Mouse (Mus musculus): Measurements from ENCODE around the gene Inka2.

DNA sequence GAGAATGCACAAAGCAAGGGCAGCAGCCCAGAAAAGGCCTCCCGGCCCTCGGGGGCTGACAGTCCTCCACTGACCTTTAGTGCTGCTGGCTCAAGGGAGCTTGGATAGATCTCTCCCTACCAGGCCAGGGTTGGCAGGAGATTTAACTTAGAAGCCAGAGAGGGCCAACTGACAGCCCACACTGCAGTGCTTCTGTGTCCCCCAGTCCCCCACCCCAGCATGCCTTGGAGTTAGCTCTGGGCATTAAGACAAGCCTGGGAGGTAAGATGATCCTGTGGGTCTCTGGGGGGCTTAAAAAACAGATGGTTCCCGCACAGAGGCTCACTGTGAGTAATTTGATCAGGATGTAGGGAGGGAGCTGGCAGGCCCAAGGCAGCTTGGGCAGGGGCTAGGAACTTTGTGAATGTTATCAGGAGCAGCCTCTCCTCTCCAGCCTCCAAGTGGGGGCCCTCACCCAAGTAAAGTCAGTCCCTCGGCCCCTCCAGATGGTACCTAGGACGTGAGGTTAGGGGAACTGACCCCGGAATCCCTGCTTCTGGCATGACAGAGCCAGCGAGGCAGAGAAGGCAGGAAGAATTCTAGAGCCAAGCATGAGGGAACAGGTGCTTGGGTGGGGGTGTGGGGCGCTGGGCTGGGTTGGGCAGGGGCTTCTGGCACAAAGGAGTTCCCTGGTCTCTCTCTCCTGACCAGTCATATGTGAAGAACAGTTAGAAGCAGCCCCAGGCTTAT is 9.9 kb downstream of the Inka2 start:
- no peak for TF ChIP-seq GATA1 (IDR thresholded peaks at IDR 0.05; ENCODE audit: low read depth, low read length)
- no peak for TF ChIP-seq ZNF384 (IDR thresholded peaks at IDR 0.05; ENCODE audit: low read depth, low read length)
- no peak for TF ChIP-seq CTCF (IDR thresholded peaks at IDR 0.05 in 2 of 3, conservative IDR thresholded peaks at IDR 0.05 in 1 of 3; ENCODE audit: control insufficient read depth in 1 of 3, insufficient read depth in 1 of 3, low read depth in 2 of 3, low read length in 3 of 3, poor library complexity in 1 of 3, severe bottlenecking in 1 of 3)
- TF ChIP-seq BHLHE40 (IDR thresholded peaks at IDR 0.05; ENCODE audit: borderline replicate concordance, low read depth, low read length), result no peak
- no peak for TF ChIP-seq POLR2AphosphoS5 (IDR thresholded peaks at IDR 0.05; ENCODE audit: borderline replicate concordance, low read depth, low read length)
- TF ChIP-seq CHD1 (IDR thresholded peaks at IDR 0.05; ENCODE audit: low read depth, low read length), result no peak
- no peak for TF ChIP-seq USF2 (IDR thresholded peaks at IDR 0.05; ENCODE audit: borderline replicate concordance in 1 of 2, insufficient read depth in 1 of 2, low read depth in 1 of 2, low read length in 2 of 2)
- TF ChIP-seq ZC3H11A (IDR thresholded peaks at IDR 0.05; ENCODE audit: low read depth, low read length), result no peak
- TF ChIP-seq GABPA (IDR thresholded peaks at IDR 0.05; ENCODE audit: low read depth, low read length), result no peak
- no peak for TF ChIP-seq MAX (IDR thresholded peaks at IDR 0.05; ENCODE audit: low read length)
- TF ChIP-seq E2F4 (IDR thresholded peaks at IDR 0.05; ENCODE audit: borderline replicate concordance, low read depth, low read length), result no peak
- no peak for TF ChIP-seq HCFC1 (IDR thresholded peaks at IDR 0.05; ENCODE audit: low read depth, low read length)

All from MEL (cell line).